Mouse (Mus musculus) ovary, postnatal 36 days (tissue): ENCODE results near the gene Tmub1.
A peak's percentile ranks its signal among the peaks of the same experiment; 100 is the strongest.

Experiments used
- DNase-seq: peaks from one replicate; pipeline ENCODE4 v3.0.0; 2022; ENCODE audit warnings: low spot score, mixed read lengths

Tmub1 gene

GRCm38 (mm10) chr5:24447624-24448298 is at the start of gene Tmub1:
TSS of gene Tmub1 (minus strand) at chr5:24447854.
- DNase-seq, result peak; percentile 81

GRCm38 (mm10) chr5:24496756-24497155 is 49.1 kb upstream of the Tmub1 start:
- no peak for DNase-seq

- DNase-seq, result no peak
Measured at GRCm38 (mm10) chr5:24495019-24495418, 47.4 kb upstream of the Tmub1 start.

- DNase-seq, result no peak
Measured at GRCm38 (mm10) chr5:24492546-24493285, 45.1 kb upstream of the Tmub1 start.

- DNase-seq, result no peak
Measured at GRCm38 (mm10) chr5:24490413-24490920, 42.8 kb upstream of the Tmub1 start.

GRCm38 (mm10) chr5:24486738-24487137 is 39.1 kb upstream of the Tmub1 start:
- DNase-seq, result no peak

- DNase-seq, result peak; percentile 81
Measured at GRCm38 (mm10) chr5:24486097-24486496, 38.4 kb upstream of the Tmub1 start.

GRCm38 (mm10) chr5:24484963-24485362 is 37.3 kb upstream of the Tmub1 start:
- no peak for DNase-seq

- DNase-seq, result peak; percentile 66
Measured at GRCm38 (mm10) chr5:24483326-24483725, 35.7 kb upstream of the Tmub1 start.

GRCm38 (mm10) chr5:24482247-24483079 is 34.8 kb upstream of the Tmub1 start:
- DNase-seq, result no peak

GRCm38 (mm10) chr5:24481647-24482046 is 34.0 kb upstream of the Tmub1 start:
- peak; percentile 60 for DNase-seq

GRCm38 (mm10) chr5:24477909-24478308 is 30.3 kb upstream of the Tmub1 start:
- DNase-seq, result no peak

- peak; percentile 55 for DNase-seq
Measured at GRCm38 (mm10) chr5:24475476-24476241, 28.0 kb upstream of the Tmub1 start.

GRCm38 (mm10) chr5:24474723-24475261 is 27.1 kb upstream of the Tmub1 start:
- DNase-seq, result peak; percentile 75

- DNase-seq, result peak; percentile 42
Measured at GRCm38 (mm10) chr5:24474025-24474722, 26.5 kb upstream of the Tmub1 start.

- DNase-seq, result no peak
Measured at GRCm38 (mm10) chr5:24472884-24473619, 25.4 kb upstream of the Tmub1 start.

GRCm38 (mm10) chr5:24470600-24470999 is 22.9 kb upstream of the Tmub1 start:
- peak; percentile 64 for DNase-seq

GRCm38 (mm10) chr5:24466762-24467161 is 19.1 kb upstream of the Tmub1 start:
- DNase-seq, result no peak

- no peak for DNase-seq
Measured at GRCm38 (mm10) chr5:24455613-24456012, 8.0 kb upstream of the Tmub1 start.

- no peak for DNase-seq
Measured at GRCm38 (mm10) chr5:24455076-24455475, 7.4 kb upstream of the Tmub1 start.
